In genomic region chr1:86527599-86528486, GRCm38 (mm10) we compare ENCODE assay signal across 8 mouse cellular contexts. TPM values are rescaled to one million over a fixed set of nuclear protein-coding genes. Genes with fewer than 3 reads are reported as not detected.
A peak's percentile ranks its signal among the peaks of the same experiment; 100 is the strongest.
DNase-seq lines count a peak whose midpoint lies in the region; ATAC-seq and TF ChIP-seq lines count a peak whose summit lies in the region.

No protein-coding gene starts in this region.

- TF ChIP-seq CTCF in lung, embryonic 14.5 days (IDR thresholded peaks at IDR 0.05; ENCODE audit: low read depth) = peak; percentile 76

- in situ Hi-C loops in ES-E14 (cut with MboI; ENCODE audit: low sequenced_read_pairs in 2 of 2, unreplicated experiment in 2 of 2) = no loop called here

- peak overlapping the region; percentile 80 for H3K27ac ChIP-seq in ES-E14 (ENCODE audit: insufficient read depth, low read depth, low read length, poor library complexity, severe bottlenecking)
- peak overlapping the region; percentile 96 for H3K27ac ChIP-seq in lung, embryonic 14.5 days (ENCODE audit: low read depth)
- H3K27ac ChIP-seq in neural tube, embryonic 15.5 days (replicated peaks) = peak overlapping the region; percentile 100

- DNase-seq in ES-E14 (ENCODE audit: low read depth, low spot score) = peak; percentile 76
- peak; percentile 96 for DNase-seq in cerebellum, adult 8-10 months
- DNase-seq in forelimb bud, embryonic 11.5 days (ENCODE audit: low read depth, low spot score) = peak; percentile 89
- DNase-seq in heart, postnatal 4 days = peak; percentile 97
- DNase-seq in layer of hippocampus, adult 8-10 months (ENCODE audit: low spot score in 2 of 2) = peak; percentile 89 to 93
- DNase-seq in lung, embryonic 14.5 days = peak; percentile 92
- peak; percentile 89 for DNase-seq in testis, postnatal 14 days (ENCODE audit: low spot score)

- H3K9ac ChIP-seq in ES-E14 (ENCODE audit: insufficient read depth, low read depth, low read length, poor library complexity, severe bottlenecking) = peak overlapping the region; percentile 99
- H3K9ac ChIP-seq in lung, embryonic 14.5 days = peak overlapping the region; percentile 100
- H3K9ac ChIP-seq in neural tube, embryonic 15.5 days (replicated peaks) = peak overlapping the region; percentile 82

- peaks cover 36% of the 10 kb centered on the region for H3K36me3 ChIP-seq in ES-E14 (ENCODE audit: control insufficient read depth, insufficient read depth, low read length, poor library complexity, severe bottlenecking)
- H3K36me3 ChIP-seq in lung, embryonic 14.5 days (ENCODE audit: insufficient read depth) = peaks cover 38% of the 10 kb centered on the region
- peaks cover 19% of the 10 kb centered on the region for H3K36me3 ChIP-seq in neural tube, embryonic 15.5 days

- H3K4me3 ChIP-seq in ES-E14 (ENCODE audit: insufficient read depth in 1 of 2, low read depth in 1 of 2, low read length in 2 of 2, poor library complexity in 1 of 2, severe bottlenecking in 1 of 2) = peak overlapping the region; percentile 82 to 91
- H3K4me3 ChIP-seq in lung, embryonic 14.5 days (ENCODE audit: low read depth, low read length) = peak overlapping the region; percentile 99
- peak overlapping the region; percentile 83 for H3K4me3 ChIP-seq in neural tube, embryonic 15.5 days (replicated peaks)

- under 1% methylated on average over 84 of the region's 89 CpGs for WGBS in lung, embryonic 14.5 days
- under 1% methylated on average over 85 of the region's 89 CpGs for WGBS in neural tube, embryonic 15.5 days

- H3K4me2 ChIP-seq in lung, embryonic 14.5 days = peak overlapping the region; percentile 91
- peak overlapping the region; percentile 89 for H3K4me2 ChIP-seq in neural tube, embryonic 15.5 days

- H3K4me1 ChIP-seq in ES-E14 (ENCODE audit: control insufficient read depth in 2 of 2, insufficient read depth in 2 of 2, low read length in 2 of 2, poor library complexity in 1 of 2) = peaks cover 3 to 14% of the 10 kb centered on the region in 2 experiments
- H3K4me1 ChIP-seq in lung, embryonic 14.5 days (ENCODE audit: insufficient read depth) = peaks cover 9% of the 10 kb centered on the region
- peaks cover 50% of the 10 kb centered on the region for H3K4me1 ChIP-seq in neural tube, embryonic 15.5 days

- H3K27me3 ChIP-seq in lung, embryonic 14.5 days (ENCODE audit: insufficient read depth, low read length) = no peaks in the 10 kb centered on the region
- no peaks in the 10 kb centered on the region for H3K27me3 ChIP-seq in neural tube, embryonic 15.5 days (replicated peaks)

- 0 out of 2 replicates have a peak, but pooled peaks have one; percentile 1 for ATAC-seq in lung, embryonic 14.5 days (ENCODE audit: insufficient read depth)
- ATAC-seq in neural tube, embryonic 15.5 days (ENCODE audit: low FRiP score) = peak; percentile 4; the same call in 1 of the 2 replicates

- H3K9me3 ChIP-seq in ES-E14 (ENCODE audit: control insufficient read depth, insufficient read depth, low read depth, low read length) = no peaks in the 10 kb centered on the region
- H3K9me3 ChIP-seq in lung, embryonic 14.5 days (ENCODE audit: low read depth, low read length) = no peaks in the 10 kb centered on the region
- no peaks in the 10 kb centered on the region for H3K9me3 ChIP-seq in neural tube, embryonic 15.5 days (replicated peaks)

TF ChIP-seq in ES-E14, 5 proteins besides CTCF, POLR2A, EP300 and RAD21:
- TF ChIP-seq HCFC1 (IDR thresholded peaks at IDR 0.05; ENCODE audit: borderline replicate concordance, insufficient read depth, low read length) (0 out of 2 replicates have a peak, but pooled peaks have one; percentile 53), MAFK (IDR thresholded peaks at IDR 0.05; ENCODE audit: insufficient read depth, low read depth, low read length) (no peak), ZC3H11A (IDR thresholded peaks at IDR 0.05; ENCODE audit: borderline replicate concordance, low read depth, low read length) (no peak), CHD2 (IDR thresholded peaks at IDR 0.05; ENCODE audit: low read depth, low read length) (peak; percentile 91), ZNF384 (IDR thresholded peaks at IDR 0.05; ENCODE audit: low read depth, low read length) (no peak)

RNA-seq across cellular contexts. Expression of gene Ptma, which starts 1.3 kb away (rescaled TPM):
- 2,106 and 2,587 TPM in 2 replicates for total RNA-seq in ES-E14 (2012; rRNA removed)
- total RNA-seq in heart, postnatal 4 days (2021) = 100 to 1,000 TPM; 724 to 726 TPM
- 100 to 1,000 TPM; 420 to 464 (median 444) TPM for total RNA-seq in layer of hippocampus, adult 8-10 months (2022)
- polyA plus RNA-seq in lung, embryonic 14.5 days (2014; fragmentation: Nextera tagmentation; extraction: Ambion mirVana) = 3,453 and 3,547 TPM in 2 replicates
- 1,254 and 1,565 TPM in 2 replicates for polyA plus RNA-seq in neural tube, embryonic 15.5 days (2015; fragmentation: Nextera tagmentation; extraction: Ambion mirVana)

RNA-seq across cellular contexts. Expression of gene Pde6d, which starts 54.6 kb away (rescaled TPM):
- total RNA-seq in ES-E14 (2012; rRNA removed) = 5.4 and 9.2 TPM in 2 replicates
- total RNA-seq in heart, postnatal 4 days (2021) = 10 to 100 TPM; 39.4 to 40.5 TPM
- 10 to 100 TPM; 47.4 to 55.5 (median 49.3) TPM for total RNA-seq in layer of hippocampus, adult 8-10 months (2022)
- 57.6 and 58.5 TPM in 2 replicates for polyA plus RNA-seq in lung, embryonic 14.5 days (2014; fragmentation: Nextera tagmentation; extraction: Ambion mirVana)
- 103 and 128 TPM in 2 replicates for polyA plus RNA-seq in neural tube, embryonic 15.5 days (2015; fragmentation: Nextera tagmentation; extraction: Ambion mirVana)

RNA-seq across cellular contexts. Expression of gene Cops7b, which starts 54.9 kb away (rescaled TPM):
- 23.6 and 27.4 TPM in 2 replicates for total RNA-seq in ES-E14 (2012; rRNA removed)
- total RNA-seq in heart, postnatal 4 days (2021) = 10 to 100 TPM; 13.6 to 14.0 TPM
- 10 to 100 TPM; 18.7 to 21.5 (median 19.8) TPM for total RNA-seq in layer of hippocampus, adult 8-10 months (2022)
- 37.6 and 38.0 TPM in 2 replicates for polyA plus RNA-seq in lung, embryonic 14.5 days (2014; fragmentation: Nextera tagmentation; extraction: Ambion mirVana)
- polyA plus RNA-seq in neural tube, embryonic 15.5 days (2015; fragmentation: Nextera tagmentation; extraction: Ambion mirVana) = 53.7 and 59.4 TPM in 2 replicates

Comparison
In these comparisons a context has a peak if more than half of its experiments do, and no peak if none do; other contexts are left out.
1. Peak in every context shown above with its lines: DNase-seq, ATAC-seq, H3K4me3 ChIP-seq and H3K27ac ChIP-seq.